Mouse (Mus musculus): ENCODE data around the gene Lrrc56. TPM values are rescaled to one million over a fixed set of nuclear protein-coding genes. Genes with fewer than 3 reads are reported as not detected.

Lrrc56 gene
- total and polyA plus RNA-seq, 3 experiments, result 0.46 to 1.4 (median 0.93) TPM

- H3K36me3 ChIP-seq (replicated peaks in 1 of 2; ENCODE audit: control insufficient read depth in 1 of 2, insufficient read depth in 1 of 2, low read length in 1 of 2), result peaks cover 0 to 28% of the 10 kb centered on the region in 2 experiments
- TF ChIP-seq SMC3 (IDR thresholded peaks at IDR 0.05; ENCODE audit: low read depth, low read length), result no peak
- no peak for TF ChIP-seq BHLHE40 (IDR thresholded peaks at IDR 0.05; ENCODE audit: low read depth, low read length)
- no peak for TF ChIP-seq JUN (IDR thresholded peaks at IDR 0.05; ENCODE audit: insufficient read depth, low read depth, low read length)
- TF ChIP-seq CHD1 (IDR thresholded peaks at IDR 0.05; ENCODE audit: low read depth, low read length), result no peak
- TF ChIP-seq MEF2A (IDR thresholded peaks at IDR 0.05; ENCODE audit: borderline replicate concordance, low read depth, low read length), result no peak
- no peak for TF ChIP-seq USF2 (conservative IDR thresholded peaks at IDR 0.05; ENCODE audit: low read depth, low read length)
- TF ChIP-seq JUND (conservative IDR thresholded peaks at IDR 0.05; ENCODE audit: low read depth, low read length), result no peak
- TF ChIP-seq SIN3A (IDR thresholded peaks at IDR 0.05; ENCODE audit: low read length), result no peak
- TF ChIP-seq CHD2 (IDR thresholded peaks at IDR 0.05; ENCODE audit: low read length), result no peak
- TF ChIP-seq CTCF (conservative IDR thresholded peaks at IDR 0.05 in 1 of 2, IDR thresholded peaks at IDR 0.05 in 1 of 2; ENCODE audit: low read depth in 2 of 2, low read length in 2 of 2), result no peak
- TF ChIP-seq ZMIZ1 (IDR thresholded peaks at IDR 0.05; ENCODE audit: low read depth, low read length), result no peak
- no peak for TF ChIP-seq ZC3H11A (IDR thresholded peaks at IDR 0.05; ENCODE audit: low read depth, low read length)
- no peak for TF ChIP-seq TCF12 (IDR thresholded peaks at IDR 0.05; ENCODE audit: low read depth, low read length)
- TF ChIP-seq ZKSCAN1 (IDR thresholded peaks at IDR 0.05; ENCODE audit: borderline replicate concordance, low read depth, low read length), result no peak
- no peak for TF ChIP-seq E2F4 (IDR thresholded peaks at IDR 0.05; ENCODE audit: insufficient replicate concordance, low read depth, low read length)
- no peak for TF ChIP-seq MAFK (IDR thresholded peaks at IDR 0.05; ENCODE audit: insufficient replicate concordance, low read length)
- no peak for TF ChIP-seq NELFE (IDR thresholded peaks at IDR 0.05; ENCODE audit: low read depth, low read length)
- in situ Hi-C loops (cut with MboI; ENCODE audit: low pct_ligation_motif_present, low pct_unique_long_range_greater_than_20kb, low sequenced_read_pairs), result no loop called here
- no peak for DNase-seq (ENCODE audit: extremely low read depth)
- H3K9me3 ChIP-seq (replicated peaks; ENCODE audit: low read length), result no peaks in the 10 kb centered on the region
- H3K27me3 ChIP-seq (replicated peaks), result peaks cover 14% of the 10 kb centered on the region
- no peaks in the 10 kb centered on the region for H3K79me2 ChIP-seq (replicated peaks; ENCODE audit: control insufficient read depth, extremely low read depth, insufficient read depth, poor library complexity, severe bottlenecking)
- no peak overlapping the region for H3K4me3 ChIP-seq (replicated peaks in 1 of 3; ENCODE audit: low read depth in 2 of 3, low read length in 2 of 3, poor library complexity in 1 of 3)
- no peak overlapping the region for H3K27ac ChIP-seq (ENCODE audit: insufficient read depth, low read depth)
- dilution Hi-C loops (cut with MboI; ENCODE audit: extremely low pct_ligation_motif_present, extremely low pct_unique_long_range_greater_than_20kb, low sequenced_read_pairs), result no loop called here
- H3K4me1 ChIP-seq (ENCODE audit: control insufficient read depth in 1 of 2, insufficient read depth in 2 of 2), result peaks cover 23 to 58% of the 10 kb centered on the region in 2 experiments
- H3K9ac ChIP-seq (ENCODE audit: insufficient read depth, low read depth), result no peak overlapping the region
- no peak overlapping the region for H3K4me2 ChIP-seq (ENCODE audit: insufficient read depth, low read depth, poor library complexity, severe bottlenecking)
These were observed 24.2 kb downstream of the Lrrc56 start for GRCm38 (mm10) chr7:141218141-141218540.

DNA sequence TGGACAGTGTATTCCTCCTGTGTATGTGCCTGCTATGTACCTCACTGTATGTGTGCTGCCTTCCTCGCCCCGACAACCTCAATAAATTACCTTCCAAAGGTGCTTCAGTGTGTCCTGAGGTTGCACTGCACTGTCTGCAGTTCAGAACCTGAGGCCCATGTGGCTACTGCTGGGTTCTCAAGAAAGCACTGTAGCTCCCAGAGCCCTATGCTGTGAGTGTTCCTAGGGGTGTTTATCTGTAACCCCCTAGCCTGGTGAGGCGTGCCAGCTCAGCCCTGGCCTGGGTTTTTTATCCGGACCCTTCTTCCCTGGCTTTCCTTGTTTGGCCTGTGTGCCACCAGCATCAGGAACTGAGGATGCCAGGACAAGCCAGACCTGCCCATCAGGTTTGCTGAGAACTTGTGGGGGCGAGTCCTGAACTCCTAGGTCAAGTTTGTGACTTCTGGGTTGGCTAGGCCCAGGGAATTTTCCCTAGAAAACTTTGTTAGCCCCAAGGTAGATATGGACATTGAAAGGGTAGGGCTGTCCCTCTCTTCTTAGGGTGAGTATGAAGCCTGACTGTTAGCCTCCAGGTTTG, 24.7 kb downstream of the Lrrc56 start:
- in situ Hi-C loops (cut with MboI; ENCODE audit: low pct_ligation_motif_present, low pct_unique_long_range_greater_than_20kb, low sequenced_read_pairs) (no loop called here), dilution Hi-C loops (cut with MboI; ENCODE audit: extremely low pct_ligation_motif_present, extremely low pct_unique_long_range_greater_than_20kb, low sequenced_read_pairs) (no loop called here)
- H3K9ac ChIP-seq (ENCODE audit: insufficient read depth, low read depth), result no peak overlapping the region
- H3K27me3 ChIP-seq (replicated peaks), result peaks cover 11% of the 10 kb centered on the region
- no peak overlapping the region for H3K4me2 ChIP-seq (ENCODE audit: insufficient read depth, low read depth, poor library complexity, severe bottlenecking)
- peaks cover 23 to 59% of the 10 kb centered on the region in 2 experiments for H3K4me1 ChIP-seq (ENCODE audit: control insufficient read depth in 1 of 2, insufficient read depth in 2 of 2)
- no peak for DNase-seq (ENCODE audit: extremely low read depth)
- H3K79me2 ChIP-seq (replicated peaks; ENCODE audit: control insufficient read depth, extremely low read depth, insufficient read depth, poor library complexity, severe bottlenecking), result no peaks in the 10 kb centered on the region
- no peak overlapping the region for H3K4me3 ChIP-seq (replicated peaks in 1 of 3; ENCODE audit: low read depth in 2 of 3, low read length in 2 of 3, poor library complexity in 1 of 3)
- TF ChIP-seq MAFK (IDR thresholded peaks at IDR 0.05; ENCODE audit: insufficient replicate concordance, low read length), result no peak
- H3K27ac ChIP-seq (ENCODE audit: insufficient read depth, low read depth), result no peak overlapping the region
- H3K36me3 ChIP-seq (replicated peaks in 1 of 2; ENCODE audit: control insufficient read depth in 1 of 2, insufficient read depth in 1 of 2, low read length in 1 of 2), result peaks cover 0 to 28% of the 10 kb centered on the region in 2 experiments
- no peaks in the 10 kb centered on the region for H3K9me3 ChIP-seq (replicated peaks; ENCODE audit: low read length)

Data from CH12.LX (cell line).